Mouse (Mus musculus) CH12.LX (cell line): ENCODE results near the gene Fndc4. TPM values are rescaled to one million over a fixed set of nuclear protein-coding genes. Genes with fewer than 3 reads are reported as not detected.

Experiments used
- DNase-seq: peaks from one replicate; pipeline ENCODE4 v3.0.0-alpha.2; 2013; ENCODE audit errors: extremely low read depth
- H3K27ac ChIP-seq: 2 replicates; pipeline ENCODE4 v1.5.1; 2012; ENCODE audit warnings: low read depth, mild to moderate bottlenecking, control low read depth, moderate library complexity; ENCODE audit not compliant: insufficient read depth
- H3K27me3 ChIP-seq: replicated peaks from 2 replicates; pipeline ENCODE3; 2012; ENCODE audit warnings: inconsistent platforms
- H3K36me3 ChIP-seq, 2 experiments: replicated peaks in 1 of 2; 2 replicates each; pipeline versions ENCODE3 to v1.6.1; 2012; ENCODE audit warnings: inconsistent platforms in 1 of 2, low read length in 1 of 2, mild to moderate bottlenecking in 1 of 2, mixed read lengths in 1 of 2, moderate library complexity in 1 of 2; ENCODE audit not compliant: control insufficient read depth in 1 of 2, insufficient read depth in 1 of 2
- H3K4me1 ChIP-seq, 2 experiments: 2 replicates each; pipeline ENCODE4 v1.6.1; 2012; ENCODE audit warnings: inconsistent platforms in 1 of 2, moderate library complexity in 1 of 2; ENCODE audit not compliant: insufficient read depth in 2 of 2, control insufficient read depth in 1 of 2
- H3K4me2 ChIP-seq: 2 replicates; pipeline ENCODE4 v1.6.1; 2012; ENCODE audit warnings: low read depth, mild to moderate bottlenecking, control low read depth; ENCODE audit not compliant: poor library complexity, insufficient read depth, severe bottlenecking
- H3K4me3 ChIP-seq, 3 experiments: fragments of 150-350 bp in 1 of 3; sonication (generic) in 1 of 3; replicated peaks in 1 of 3; 2 replicates each; pipeline versions ENCODE3 to v1.5.1; 2011 to 2012; ENCODE audit warnings: low read depth in 2 of 3, low read length in 2 of 3, mild to moderate bottlenecking in 2 of 3, moderate library complexity in 2 of 3, control low read depth in 1 of 3, improper control_type of control experiment in 1 of 3, inconsistent platforms in 1 of 3, mixed read lengths in 1 of 3; ENCODE audit not compliant: poor library complexity in 1 of 3
- H3K79me2 ChIP-seq: replicated peaks from 2 replicates; pipeline ENCODE4 v1.6.1; 2012; ENCODE audit warnings: mild to moderate bottlenecking, moderate library complexity; ENCODE audit not compliant: control insufficient read depth, poor library complexity, insufficient read depth, severe bottlenecking; ENCODE audit errors: extremely low read depth
- H3K9ac ChIP-seq: 2 replicates; pipeline ENCODE4 v1.6.1; 2012; ENCODE audit warnings: low read depth, mild to moderate bottlenecking, control low read depth, moderate library complexity; ENCODE audit not compliant: insufficient read depth
- H3K9me3 ChIP-seq: replicated peaks from 2 replicates; pipeline ENCODE3; 2012; ENCODE audit warnings: low read length, inconsistent platforms, mixed read lengths
- BHLHE40 ChIP-seq: IDR thresholded peaks from 2 replicates; pipeline ENCODE4 v1.6.1; 2011; ENCODE audit warnings: mild to moderate bottlenecking, low read depth, low read length, improper control_type of control experiment
- CTCF ChIP-seq, 2 experiments: IDR thresholded peaks in 1 of 2; conservative IDR thresholded peaks in 1 of 2; 2 replicates each; pipeline ENCODE4 v1.5.1; 2011 to 2012; ENCODE audit warnings: low read depth in 2 of 2, low read length in 2 of 2, improper control_type of control experiment in 1 of 2, inconsistent platforms in 1 of 2, mild to moderate bottlenecking in 1 of 2, moderate library complexity in 1 of 2
- ELF1 ChIP-seq: IDR thresholded peaks from 2 replicates; pipeline ENCODE4 v1.6.1; 2014; ENCODE audit warnings: low read depth, mild to moderate bottlenecking, inconsistent platforms, low read length, improper control_type of control experiment
- EP300 ChIP-seq: IDR thresholded peaks from 2 replicates; pipeline ENCODE4 v1.6.1; 2011; ENCODE audit warnings: low read length, improper control_type of control experiment
- GABPA ChIP-seq: IDR thresholded peaks from 2 replicates; pipeline ENCODE4 v1.6.1; 2012; ENCODE audit warnings: low read depth, low read length, improper control_type of control experiment, inconsistent platforms; ENCODE audit not compliant: insufficient replicate concordance
- IRF4 ChIP-seq: IDR thresholded peaks from 2 replicates; pipeline ENCODE4 v1.6.1; 2014; ENCODE audit warnings: low read depth, mild to moderate bottlenecking, inconsistent platforms, low read length, improper control_type of control experiment
- JUN ChIP-seq: IDR thresholded peaks from 2 replicates; pipeline ENCODE4 v1.6.1; 2011; ENCODE audit warnings: low read depth, mild to moderate bottlenecking, low read length, improper control_type of control experiment, moderate library complexity; ENCODE audit not compliant: insufficient read depth
- JUND ChIP-seq: conservative IDR thresholded peaks from 2 replicates; pipeline ENCODE4 v1.6.1; 2011; ENCODE audit warnings: low read depth, low read length, improper control_type of control experiment
- MAFK ChIP-seq: IDR thresholded peaks from 2 replicates; pipeline ENCODE4 v1.6.1; 2011; ENCODE audit warnings: low read length, improper control_type of control experiment; ENCODE audit not compliant: insufficient replicate concordance
- MAX ChIP-seq: IDR thresholded peaks from 2 replicates; pipeline ENCODE4 v1.6.1; 2011; ENCODE audit warnings: low read length, improper control_type of control experiment
- MAZ ChIP-seq: IDR thresholded peaks from 2 replicates; pipeline ENCODE4 v1.6.1; 2012; ENCODE audit warnings: low read depth, mild to moderate bottlenecking, inconsistent platforms, low read length, improper control_type of control experiment, moderate library complexity
- MYC ChIP-seq: IDR thresholded peaks from 2 replicates; pipeline ENCODE4 v1.6.1; 2011; ENCODE audit warnings: low read depth, mild to moderate bottlenecking, improper control_type of control experiment, low read length
- NELFE ChIP-seq: IDR thresholded peaks from 2 replicates; pipeline ENCODE4 v1.6.1; 2011; ENCODE audit warnings: low read depth, low read length, improper control_type of control experiment
- RAD21 ChIP-seq: IDR thresholded peaks from 2 replicates; pipeline ENCODE4 v1.6.1; 2011; ENCODE audit warnings: low read depth, mild to moderate bottlenecking, low read length, improper control_type of control experiment, moderate library complexity
- SIN3A ChIP-seq: IDR thresholded peaks from 2 replicates; pipeline ENCODE4 v1.6.1; 2012; ENCODE audit warnings: low read length, improper control_type of control experiment, inconsistent platforms
- USF1 ChIP-seq: IDR thresholded peaks from 2 replicates; pipeline ENCODE4 v1.6.1; 2014; ENCODE audit warnings: low read depth, mild to moderate bottlenecking, inconsistent platforms, low read length, improper control_type of control experiment
- USF2 ChIP-seq: conservative IDR thresholded peaks from 2 replicates; pipeline ENCODE4 v1.6.1; 2011; ENCODE audit warnings: low read depth, low read length, improper control_type of control experiment
- ZMIZ1 ChIP-seq: IDR thresholded peaks from 2 replicates; pipeline ENCODE4 v1.6.1; 2012; ENCODE audit warnings: low read depth, mild to moderate bottlenecking, inconsistent platforms, low read length, improper control_type of control experiment
- dilution Hi-C: fragments of 300-500 bp; cut with MboI; formaldehyde crosslinking; loops from 2 replicates; pipeline ENCODE4 v1.14.3; 2020; ENCODE audit warnings: low sequenced_read_pairs; ENCODE audit not compliant: extremely low pct_unique_long_range_greater_than_20kb, extremely low pct_ligation_motif_present
- in situ Hi-C: fragments of 300-500 bp; cut with MboI; formaldehyde crosslinking; loops from 3 replicates; pipeline ENCODE4 v1.14.3; 2019; ENCODE audit warnings: low sequenced_read_pairs, low pct_ligation_motif_present, low pct_unique_long_range_greater_than_20kb, mixed read lengths
- polyA plus RNA-seq: library from polyadenylated mRNA; unstranded; fragments of >175 nt; gene quantifications from 2 replicates; pipeline ENCODE4 v1.2.1, GENCODE M21; 2012; ENCODE audit warnings: low read depth; ENCODE audit not compliant: insufficient read length
- total RNA-seq, 2 experiments: library from RNA; depleted of rRNA; stranded (reverse); fragments of 300-350 nt in 1 of 2; fragments of >200 nt in 1 of 2; gene quantifications; 2 replicates each; pipeline ENCODE4 v1.2.3; 2012 to 2014

Gene Fndc4
- total and polyA plus RNA-seq, 3 experiments, result 0.13 TPM; not detected in 2

- TF ChIP-seq IRF4 (no peak), SIN3A (no peak), MYC (no peak), MAX (no peak), NELFE (no peak), USF1 (no peak), EP300 (no peak), ELF1 (no peak), MAZ (no peak), ZMIZ1 (no peak), BHLHE40 (no peak), CTCF (conservative IDR thresholded peaks at IDR 0.05 in 1 of 2, IDR thresholded peaks at IDR 0.05 in 1 of 2; ENCODE audit: low read depth in 2 of 2, low read length in 2 of 2) (no peak), JUN (no peak), USF2 (no peak), JUND (no peak)
- H3K27ac ChIP-seq, result no peak overlapping the region
- DNase-seq, result no peak
- no peak overlapping the region for H3K4me3 ChIP-seq
- no peaks in the 10 kb centered on the region for H3K79me2 ChIP-seq
- H3K36me3 ChIP-seq, result peaks cover 52 to 86% of the 10 kb centered on the region in 2 experiments
- in situ Hi-C loops (no loop called here), dilution Hi-C loops (no loop called here)
- peaks cover 0 to 11% of the 10 kb centered on the region in 2 experiments; a peak in 1 of 4 replicates for H3K4me1 ChIP-seq
- H3K9ac ChIP-seq, result no peak overlapping the region
- H3K27me3 ChIP-seq, result no peaks in the 10 kb centered on the region
- no peaks in the 10 kb centered on the region for H3K9me3 ChIP-seq
- no peak overlapping the region for H3K4me2 ChIP-seq
Observed at GRCm38 (mm10) chr5:31254452-31254851, 41.4 kb downstream of the Fndc4 start.

- no peak overlapping the region for H3K4me2 ChIP-seq
- H3K9me3 ChIP-seq, result no peaks in the 10 kb centered on the region
- no peaks in the 10 kb centered on the region for H3K79me2 ChIP-seq
- no peak for DNase-seq
- in situ Hi-C loops (no loop called here), dilution Hi-C loops (no loop called here)
- H3K4me1 ChIP-seq, result peaks cover 0 to 11% of the 10 kb centered on the region in 2 experiments; a peak in 1 of 4 replicates
- H3K27ac ChIP-seq, result no peak overlapping the region
- peaks cover 56 to 86% of the 10 kb centered on the region in 2 experiments for H3K36me3 ChIP-seq
- TF ChIP-seq RAD21, result no peak
- TF ChIP-seq MAFK, result no peak
- TF ChIP-seq GABPA, result no peak
- no peak for TF ChIP-seq MAZ
- no peak overlapping the region for H3K4me3 ChIP-seq
- H3K27me3 ChIP-seq, result no peaks in the 10 kb centered on the region
- H3K9ac ChIP-seq, result no peak overlapping the region
Observed at GRCm38 (mm10) chr5:31253806-31254205, 42.1 kb downstream of the Fndc4 start.
